Mouse (Mus musculus): ENCODE data around the gene Tmem135.

- TF ChIP-seq POLR2A (IDR thresholded peaks at IDR 0.05; ENCODE audit: low read depth, low read length) (no peak), CTCF (conservative IDR thresholded peaks at IDR 0.05; ENCODE audit: insufficient read depth, insufficient read length, low read depth, low read length) (no peak)
Measured at GRCm38 (mm10) chr7:89336434-89336833, 67.6 kb downstream of the Tmem135 start.
